26 mouse cellular contexts compared by ENCODE assay signal in the genomic region with DNA sequence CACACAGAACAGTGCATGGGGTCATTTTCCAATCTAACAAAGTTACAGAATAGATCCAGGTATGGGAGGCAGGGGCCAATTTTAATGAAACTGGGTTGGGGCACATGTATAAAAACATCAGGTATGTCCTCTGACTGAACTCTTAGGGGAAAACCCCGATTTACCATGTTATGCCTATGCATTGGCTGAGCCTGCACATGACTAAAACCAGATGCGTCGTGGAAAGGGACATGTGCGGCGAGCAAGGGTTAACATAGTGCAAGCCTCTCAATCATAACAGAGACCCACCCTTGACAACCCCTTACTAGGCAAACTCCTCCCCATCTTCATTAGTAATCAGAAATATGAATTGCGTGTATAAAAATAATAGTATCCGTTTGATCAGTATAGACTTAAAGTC.
"Had no signal": no experiment of that assay in that cellular context is flagged by ENCODE, and none has a peak within 500 bp of the region (broad histone marks: within the 10 kb centered on the region; RNA-seq: fewer than 3 reads in every experiment).

No protein-coding gene starts in this region.

- H3K4me1 ChIP-seq: heart, embryonic 10.5 days; hindbrain, embryonic 10.5 days; hindbrain, embryonic 12.5 days; intestine, embryonic 15.5 days; limb, embryonic 12.5 days; liver, embryonic 13.5 days; liver, embryonic 15.5 days had no signal

- H3K36me3 ChIP-seq: heart, embryonic 10.5 days; heart, embryonic 12.5 days; hindbrain, embryonic 10.5 days; hindbrain, embryonic 12.5 days; intestine, embryonic 15.5 days; limb, embryonic 12.5 days; liver, embryonic 13.5 days; liver, embryonic 15.5 days had no signal

- DNase-seq: gastrocnemius, postnatal 14 days; gastrocnemius, postnatal 36 days; heart, adult 11 months; heart, adult 2 months; heart, postnatal 10 days; heart, postnatal 4 days; kidney, adult 18-20 months; kidney, adult 8-10 months; kidney, postnatal 10 days; kidney, postnatal 25 days; kidney, postnatal 4 days; liver; liver, embryonic 13.5 days had no signal

- H3K4me2 ChIP-seq: heart, embryonic 12.5 days; hindbrain, embryonic 12.5 days; hindbrain, embryonic 14.5 days; intestine, embryonic 15.5 days; limb, embryonic 12.5 days; liver, embryonic 11.5 days; liver, embryonic 13.5 days; liver, embryonic 15.5 days had no signal

- H3K27me3 ChIP-seq: heart, embryonic 12.5 days; hindbrain, embryonic 12.5 days; intestine, embryonic 15.5 days; limb, embryonic 12.5 days; liver, embryonic 13.5 days; liver, embryonic 15.5 days had no signal

- ATAC-seq: hindbrain, embryonic 16.5 days; intestine, embryonic 15.5 days; intestine, postnatal 0 days had no signal

- H3K27ac ChIP-seq: heart, adult 2 months; heart, embryonic 10.5 days; hindbrain, embryonic 10.5 days; hindbrain, embryonic 12.5 days; hindbrain, embryonic 14.5 days; intestine, embryonic 15.5 days; layer of hippocampus, adult 2 months; left cerebral cortex, adult 2 months; limb, embryonic 12.5 days; liver, embryonic 13.5 days; liver, embryonic 15.5 days had no signal

- H3K9ac ChIP-seq: heart, embryonic 12.5 days; hindbrain, embryonic 12.5 days; hindbrain, embryonic 14.5 days; intestine, embryonic 15.5 days; limb, embryonic 12.5 days; liver, embryonic 13.5 days; liver, embryonic 15.5 days had no signal

- H3K4me3 ChIP-seq: heart, adult 2 months; heart, embryonic 10.5 days; heart, embryonic 12.5 days; hindbrain, embryonic 10.5 days; hindbrain, embryonic 12.5 days; intestine, embryonic 15.5 days; layer of hippocampus, adult 2 months; left cerebral cortex, adult 2 months; limb, embryonic 12.5 days; liver, embryonic 13.5 days; liver, embryonic 15.5 days had no signal

- H3K9me3 ChIP-seq: heart, embryonic 10.5 days; heart, embryonic 12.5 days; hindbrain, embryonic 10.5 days; hindbrain, embryonic 12.5 days; intestine, embryonic 15.5 days; limb, embryonic 12.5 days; liver, embryonic 13.5 days; liver, embryonic 15.5 days had no signal
